Mouse (Mus musculus): ENCODE measurements around the gene Lad1. TPM values are rescaled to one million over a fixed set of nuclear protein-coding genes. Genes with fewer than 3 reads are reported as not detected.

Lad1 gene
- polyA plus RNA-seq, 1 experiment, result 0.48 TPM

DNA sequence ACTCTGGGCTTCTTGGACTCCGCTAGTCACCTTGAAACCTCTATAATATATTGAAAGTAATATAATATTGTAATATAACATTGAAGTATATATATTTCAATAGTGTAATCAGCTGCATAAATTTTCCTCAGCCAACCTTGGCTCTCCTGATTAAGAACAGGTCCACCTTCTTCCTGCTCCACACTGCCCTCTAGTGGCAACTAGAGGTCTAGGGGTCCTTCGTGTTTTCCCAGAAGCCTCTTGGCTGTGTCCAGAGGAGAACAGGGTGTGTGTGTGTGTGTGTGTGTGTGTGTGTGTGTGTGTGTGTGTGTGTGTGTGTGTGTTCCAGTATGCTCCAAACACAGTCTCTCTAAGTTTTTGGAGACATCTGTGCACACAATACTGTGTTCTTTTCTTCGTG lies 30.6 kb upstream of the Lad1 start:
- Histone ChIP-seq H3K79me3 (ENCODE audit: low read depth) (no peaks in the 10 kb centered on the region), H3ac (ENCODE audit: control insufficient read depth, insufficient read length, low read depth) (no peak overlapping the region), H3K36me3 (ENCODE audit: control insufficient read depth, insufficient read depth) (no peaks in the 10 kb centered on the region), H3K27me3 (ENCODE audit: control insufficient read depth, insufficient read depth, insufficient read length) (no peaks in the 10 kb centered on the region), H3K79me2 (ENCODE audit: control insufficient read depth, insufficient read depth) (no peaks in the 10 kb centered on the region), H3K4me3 (ENCODE audit: insufficient read depth, poor library complexity, severe bottlenecking) (no peak overlapping the region)
- TF ChIP-seq CTCF (IDR thresholded peaks at IDR 0.05; ENCODE audit: control insufficient read depth, insufficient read depth, insufficient read length) (peak; percentile 59), FOSL1 (IDR thresholded peaks at IDR 0.05; ENCODE audit: insufficient read depth, low read length, poor library complexity, severe bottlenecking) (no peak)

- Histone ChIP-seq H3ac (ENCODE audit: control insufficient read depth, insufficient read length, low read depth) (no peak overlapping the region), H3K79me3 (ENCODE audit: low read depth) (no peaks in the 10 kb centered on the region), H3K4me3 (ENCODE audit: insufficient read depth, poor library complexity, severe bottlenecking) (no peak overlapping the region), H3K36me3 (ENCODE audit: control insufficient read depth, insufficient read depth) (no peaks in the 10 kb centered on the region), H3K79me2 (ENCODE audit: control insufficient read depth, insufficient read depth) (no peaks in the 10 kb centered on the region), H3K27me3 (ENCODE audit: control insufficient read depth, insufficient read depth, insufficient read length) (no peaks in the 10 kb centered on the region)
- TF ChIP-seq MAX (IDR thresholded peaks at IDR 0.05), result no peak
- peak; percentile 17 for TF ChIP-seq CTCF (IDR thresholded peaks at IDR 0.05; ENCODE audit: control insufficient read depth, insufficient read depth, insufficient read length)
Measured at GRCm38 (mm10) chr1:135788708-135789107, 29.7 kb upstream of the Lad1 start.

- H3K4me3 ChIP-seq (ENCODE audit: insufficient read depth, poor library complexity, severe bottlenecking), result no peak overlapping the region
- no peak for TF ChIP-seq USF1 (IDR thresholded peaks at IDR 0.05; ENCODE audit: low read depth)
- TF ChIP-seq CTCF (IDR thresholded peaks at IDR 0.05; ENCODE audit: control insufficient read depth, insufficient read depth, insufficient read length), result peak; percentile 39
- no peaks in the 10 kb centered on the region for H3K79me3 ChIP-seq (ENCODE audit: low read depth)
Measured at GRCm38 (mm10) chr1:135789815-135790214, 28.6 kb upstream of the Lad1 start.

DNA sequence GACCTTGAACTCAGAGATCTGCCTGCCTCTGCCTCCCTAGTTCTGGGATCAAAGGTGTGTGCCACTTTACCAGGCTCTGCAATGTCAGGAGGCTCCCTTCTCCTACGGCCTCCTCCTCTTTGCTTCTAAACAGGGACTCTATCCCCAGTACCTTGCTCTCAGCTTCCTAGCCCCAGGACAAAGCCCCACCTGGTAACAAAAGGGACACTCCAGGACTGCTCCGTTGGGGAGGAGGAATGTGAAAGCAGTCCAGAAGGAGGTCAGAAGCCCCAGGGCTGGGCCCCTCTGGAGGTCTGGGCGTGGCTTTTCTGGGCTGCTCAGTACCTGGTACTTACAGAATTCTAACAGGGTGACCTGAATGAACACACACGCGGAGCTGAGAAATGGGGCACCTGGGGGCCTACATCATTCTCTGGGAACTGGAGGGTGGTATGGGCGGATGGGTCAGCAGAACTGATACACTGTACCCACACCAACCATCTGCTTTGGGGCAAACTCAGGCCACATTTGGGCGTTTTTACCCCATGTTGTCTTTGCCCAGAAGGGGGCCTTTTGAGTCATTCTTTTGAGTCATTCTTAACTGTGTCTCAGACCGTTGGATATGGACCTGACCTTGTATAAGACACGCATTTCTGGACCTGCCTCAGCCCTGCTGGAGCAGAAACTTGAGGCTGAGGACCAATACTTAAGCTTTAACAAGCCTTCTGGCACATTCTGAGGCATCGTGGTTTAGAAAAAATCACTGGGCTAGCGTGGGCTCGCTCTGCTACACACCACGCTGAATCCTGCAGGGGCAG lies 26.1 kb upstream of the Lad1 start:
- H3ac ChIP-seq (ENCODE audit: control insufficient read depth, insufficient read length, low read depth), result no peak overlapping the region
- H3K4me3 ChIP-seq (ENCODE audit: insufficient read depth, poor library complexity, severe bottlenecking), result no peak overlapping the region
- no peaks in the 10 kb centered on the region for H3K79me2 ChIP-seq (ENCODE audit: control insufficient read depth, insufficient read depth)
- H3K27me3 ChIP-seq (ENCODE audit: control insufficient read depth, insufficient read depth, insufficient read length), result no peaks in the 10 kb centered on the region
- no peak for TF ChIP-seq FOSL1 (IDR thresholded peaks at IDR 0.05; ENCODE audit: insufficient read depth, low read length, poor library complexity, severe bottlenecking)
- no peak for TF ChIP-seq CTCF (IDR thresholded peaks at IDR 0.05; ENCODE audit: control insufficient read depth, insufficient read depth, insufficient read length)
- no peak for TF ChIP-seq CEBPB (IDR thresholded peaks at IDR 0.05; ENCODE audit: low read depth)
- TF ChIP-seq USF1 (IDR thresholded peaks at IDR 0.05; ENCODE audit: low read depth), result no peak
- no peak for TF ChIP-seq MAX (IDR thresholded peaks at IDR 0.05)
- no peak for TF ChIP-seq MYOG (IDR thresholded peaks at IDR 0.05; ENCODE audit: control insufficient read depth, extremely low read depth, insufficient read length)
- H3K36me3 ChIP-seq (ENCODE audit: control insufficient read depth, insufficient read depth), result no peaks in the 10 kb centered on the region
- no peaks in the 10 kb centered on the region for H3K79me3 ChIP-seq (ENCODE audit: low read depth)

More at GRCm38 (mm10) chr1:135789815-135790214, 28.6 kb upstream of the Lad1 start:
- H3ac ChIP-seq (ENCODE audit: control insufficient read depth, insufficient read length, low read depth), result no peak overlapping the region
- no peaks in the 10 kb centered on the region for H3K79me2 ChIP-seq (ENCODE audit: control insufficient read depth, insufficient read depth)
- H3K27me3 ChIP-seq (ENCODE audit: control insufficient read depth, insufficient read depth, insufficient read length), result no peaks in the 10 kb centered on the region
- no peaks in the 10 kb centered on the region for H3K36me3 ChIP-seq (ENCODE audit: control insufficient read depth, insufficient read depth)

- H3K36me3 ChIP-seq (ENCODE audit: control insufficient read depth, insufficient read depth), result no peaks in the 10 kb centered on the region
- TF ChIP-seq CTCF (IDR thresholded peaks at IDR 0.05; ENCODE audit: control insufficient read depth, insufficient read depth, insufficient read length) (no peak), MYOD1 (IDR thresholded peaks at IDR 0.05; ENCODE audit: control insufficient read depth, insufficient read length, low read depth) (no peak), USF1 (IDR thresholded peaks at IDR 0.05; ENCODE audit: low read depth) (no peak), MYOG (IDR thresholded peaks at IDR 0.05; ENCODE audit: control insufficient read depth, extremely low read depth, insufficient read length) (no peak), CEBPB (IDR thresholded peaks at IDR 0.05; ENCODE audit: low read depth) (no peak), MAX (IDR thresholded peaks at IDR 0.05) (no peak), FOSL1 (IDR thresholded peaks at IDR 0.05; ENCODE audit: insufficient read depth, low read length, poor library complexity, severe bottlenecking) (no peak)
- peak overlapping the region; percentile 1 for H3ac ChIP-seq (ENCODE audit: control insufficient read depth, insufficient read length, low read depth)
- no peaks in the 10 kb centered on the region for H3K79me3 ChIP-seq (ENCODE audit: low read depth)
- no peaks in the 10 kb centered on the region for H3K27me3 ChIP-seq (ENCODE audit: control insufficient read depth, insufficient read depth, insufficient read length)
- no peaks in the 10 kb centered on the region for H3K79me2 ChIP-seq (ENCODE audit: control insufficient read depth, insufficient read depth)
- H3K4me3 ChIP-seq (ENCODE audit: insufficient read depth, poor library complexity, severe bottlenecking), result no peak overlapping the region
Measured at GRCm38 (mm10) chr1:135793370-135794215, 24.8 kb upstream of the Lad1 start.
